Mouse (Mus musculus): ENCODE results near the gene Mif4gd. TPM values are rescaled to one million over a fixed set of nuclear protein-coding genes. Genes with fewer than 3 reads are reported as not detected.

The Mif4gd gene
- 14.2 and 17.7 TPM in 2 replicates for polyA plus RNA-seq (2014; fragmentation: Nextera tagmentation; extraction: Ambion mirVana)

GRCm38 (mm10) chr11:115612410-115613137 is at the start of gene Mif4gd:
Mif4gd (minus strand) TSS chr11:115612969.
- Histone ChIP-seq H3K36me3 (ENCODE audit: control insufficient read depth, insufficient read depth, low read length) (peaks cover 10% of the 10 kb centered on the region), H3K9me3 (ENCODE audit: control insufficient read depth, low read length) (no peaks in the 10 kb centered on the region), H3K4me3 (ENCODE audit: low read depth, low read length) (peak within 1 kb of the TSS; percentile 51), H3K4me2 (replicated peaks; ENCODE audit: low read depth, low read length) (peak within 1 kb of the TSS; percentile 91), H3K4me1 (replicated peaks; ENCODE audit: control insufficient read depth, insufficient read depth, low read length) (no peaks in the 10 kb centered on the region; the same call in 1 of the 2 replicates), H3K9ac (ENCODE audit: low read depth, low read length) (peak within 1 kb of the TSS; percentile 56), H3K27me3 (ENCODE audit: control insufficient read depth, insufficient read depth, low read length) (no peaks in the 10 kb centered on the region), H3K27ac (ENCODE audit: low read depth, low read length) (peak within 1 kb of the TSS; percentile 51; the same call in 1 of the 2 replicates)
- WGBS, result under 1% methylated on average over 50 of the region's 80 CpGs
- DNase-seq (ENCODE audit: low spot score), result peak; percentile 90
- peak; percentile 84 for ATAC-seq (ENCODE audit: low FRiP score)

- 93% methylated on average over 4 of the region's 4 CpGs for WGBS
- ATAC-seq (ENCODE audit: low FRiP score), result no peak
- Histone ChIP-seq H3K4me3 (ENCODE audit: low read depth, low read length) (no peak overlapping the region), H3K9ac (ENCODE audit: low read depth, low read length) (no peak overlapping the region), H3K4me2 (replicated peaks; ENCODE audit: low read depth, low read length) (no peak overlapping the region), H3K4me1 (replicated peaks; ENCODE audit: control insufficient read depth, insufficient read depth, low read length) (no peaks in the 10 kb centered on the region), H3K36me3 (ENCODE audit: control insufficient read depth, insufficient read depth, low read length) (no peaks in the 10 kb centered on the region), H3K27ac (ENCODE audit: low read depth, low read length) (no peak overlapping the region), H3K27me3 (ENCODE audit: control insufficient read depth, insufficient read depth, low read length) (no peaks in the 10 kb centered on the region), H3K9me3 (ENCODE audit: control insufficient read depth, low read length) (no peaks in the 10 kb centered on the region)
- no peak for DNase-seq (ENCODE audit: low spot score)
These were observed 47.6 kb upstream of the Mif4gd start for GRCm38 (mm10) chr11:115660376-115660775.

- WGBS, result 96% methylated on average over 6 of the region's 6 CpGs
- Histone ChIP-seq H3K36me3 (ENCODE audit: control insufficient read depth, insufficient read depth, low read length) (no peaks in the 10 kb centered on the region), H3K9ac (ENCODE audit: low read depth, low read length) (no peak overlapping the region), H3K4me3 (ENCODE audit: low read depth, low read length) (no peak overlapping the region), H3K27me3 (ENCODE audit: control insufficient read depth, insufficient read depth, low read length) (no peaks in the 10 kb centered on the region), H3K27ac (ENCODE audit: low read depth, low read length) (no peak overlapping the region), H3K4me1 (replicated peaks; ENCODE audit: control insufficient read depth, insufficient read depth, low read length) (no peaks in the 10 kb centered on the region), H3K4me2 (replicated peaks; ENCODE audit: low read depth, low read length) (no peak overlapping the region), H3K9me3 (ENCODE audit: control insufficient read depth, low read length) (no peaks in the 10 kb centered on the region)
- ATAC-seq (ENCODE audit: low FRiP score) (no peak), DNase-seq (ENCODE audit: low spot score) (no peak)
These were observed 45.8 kb upstream of the Mif4gd start for GRCm38 (mm10) chr11:115658521-115658920.

- Histone ChIP-seq H3K9ac (ENCODE audit: low read depth, low read length) (no peak overlapping the region), H3K27me3 (ENCODE audit: control insufficient read depth, insufficient read depth, low read length) (no peaks in the 10 kb centered on the region), H3K4me1 (replicated peaks; ENCODE audit: control insufficient read depth, insufficient read depth, low read length) (no peaks in the 10 kb centered on the region), H3K9me3 (ENCODE audit: control insufficient read depth, low read length) (no peaks in the 10 kb centered on the region), H3K4me3 (ENCODE audit: low read depth, low read length) (no peak overlapping the region), H3K27ac (ENCODE audit: low read depth, low read length) (no peak overlapping the region), H3K36me3 (ENCODE audit: control insufficient read depth, insufficient read depth, low read length) (no peaks in the 10 kb centered on the region), H3K4me2 (replicated peaks; ENCODE audit: low read depth, low read length) (no peak overlapping the region)
- WGBS, result 79% methylated on average over 2 of the region's 2 CpGs
- no peak for ATAC-seq (ENCODE audit: low FRiP score)
- no peak for DNase-seq (ENCODE audit: low spot score)
These were observed 41.4 kb upstream of the Mif4gd start for GRCm38 (mm10) chr11:115654128-115654527.

- WGBS, result 92% methylated on average over 3 of the region's 3 CpGs
These were observed 40.4 kb upstream of the Mif4gd start for GRCm38 (mm10) chr11:115653194-115653593.

DNA sequence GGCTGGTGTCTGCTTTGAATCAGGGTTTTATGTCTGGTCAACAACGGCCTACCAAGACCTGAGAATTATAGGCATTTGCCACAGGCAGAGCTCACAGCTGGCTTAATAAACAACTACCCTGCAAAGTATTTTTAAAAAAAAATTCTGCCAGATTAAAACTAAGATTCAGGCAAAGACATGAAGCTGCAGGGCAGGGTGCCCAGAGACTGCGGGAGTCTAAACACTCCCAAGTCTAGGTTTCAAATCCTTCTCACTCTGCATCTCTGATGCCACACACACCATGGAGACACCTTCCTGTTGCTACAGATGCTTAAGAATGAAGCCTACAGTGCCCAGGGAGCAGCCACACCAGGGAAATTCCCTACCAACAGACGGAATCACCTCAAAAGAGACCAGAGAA is 38.9 kb upstream of the Mif4gd start:
- Histone ChIP-seq H3K27me3 (ENCODE audit: control insufficient read depth, insufficient read depth, low read length) (no peaks in the 10 kb centered on the region), H3K4me1 (replicated peaks; ENCODE audit: control insufficient read depth, insufficient read depth, low read length) (no peaks in the 10 kb centered on the region), H3K4me2 (replicated peaks; ENCODE audit: low read depth, low read length) (no peak overlapping the region), H3K27ac (ENCODE audit: low read depth, low read length) (no peak overlapping the region), H3K4me3 (ENCODE audit: low read depth, low read length) (no peak overlapping the region), H3K9ac (ENCODE audit: low read depth, low read length) (no peak overlapping the region), H3K9me3 (ENCODE audit: control insufficient read depth, low read length) (no peaks in the 10 kb centered on the region), H3K36me3 (ENCODE audit: control insufficient read depth, insufficient read depth, low read length) (no peaks in the 10 kb centered on the region)
- ATAC-seq (ENCODE audit: low FRiP score) (no peak), DNase-seq (ENCODE audit: low spot score) (no peak)
- 93% methylated on average over 3 of the region's 3 CpGs for WGBS

More at GRCm38 (mm10) chr11:115653194-115653593, 40.4 kb upstream of the Mif4gd start:
- Histone ChIP-seq H3K4me3 (ENCODE audit: low read depth, low read length) (no peak overlapping the region), H3K9ac (ENCODE audit: low read depth, low read length) (no peak overlapping the region), H3K27ac (ENCODE audit: low read depth, low read length) (no peak overlapping the region), H3K36me3 (ENCODE audit: control insufficient read depth, insufficient read depth, low read length) (no peaks in the 10 kb centered on the region), H3K27me3 (ENCODE audit: control insufficient read depth, insufficient read depth, low read length) (no peaks in the 10 kb centered on the region), H3K9me3 (ENCODE audit: control insufficient read depth, low read length) (no peaks in the 10 kb centered on the region), H3K4me1 (replicated peaks; ENCODE audit: control insufficient read depth, insufficient read depth, low read length) (no peaks in the 10 kb centered on the region), H3K4me2 (replicated peaks; ENCODE audit: low read depth, low read length) (no peak overlapping the region)
- DNase-seq (ENCODE audit: low spot score) (no peak), ATAC-seq (ENCODE audit: low FRiP score) (no peak)

DNA sequence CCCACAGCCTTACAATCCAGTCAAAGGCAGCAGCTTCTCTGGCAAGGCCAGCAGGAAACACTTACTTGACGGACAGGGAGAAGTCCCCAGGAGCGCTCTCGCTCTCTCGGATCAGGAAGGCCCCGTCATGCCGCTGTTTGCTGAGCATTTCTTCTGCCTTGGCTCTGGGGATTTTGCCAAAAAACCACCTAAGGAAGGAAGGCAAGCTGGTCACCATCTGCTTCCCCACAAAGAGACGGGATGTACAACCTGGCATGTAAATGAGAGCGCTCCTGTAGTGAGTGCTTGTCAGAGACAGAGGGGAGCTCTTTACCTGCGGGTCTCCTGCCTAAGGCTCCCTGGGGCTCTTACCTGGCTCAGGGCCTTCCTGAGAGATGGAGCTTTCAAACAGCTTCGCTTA is 36.9 kb upstream of the Mif4gd start:
- 71% methylated on average over 10 of the region's 10 CpGs for WGBS
- DNase-seq (ENCODE audit: low spot score), result no peak
- no peak overlapping the region for H3K9ac ChIP-seq (ENCODE audit: low read depth, low read length)

GRCm38 (mm10) chr11:115647459-115647858 is 34.7 kb upstream of the Mif4gd start:
- 64% methylated on average over 6 of the region's 6 CpGs for WGBS
- H3K4me3 ChIP-seq (ENCODE audit: low read depth, low read length), result no peak overlapping the region
- H3K9ac ChIP-seq (ENCODE audit: low read depth, low read length), result no peak overlapping the region
- no peaks in the 10 kb centered on the region for H3K4me1 ChIP-seq (replicated peaks; ENCODE audit: control insufficient read depth, insufficient read depth, low read length)
- DNase-seq (ENCODE audit: low spot score), result peak; percentile 80
- no peaks in the 10 kb centered on the region for H3K27me3 ChIP-seq (ENCODE audit: control insufficient read depth, insufficient read depth, low read length)
- no peaks in the 10 kb centered on the region for H3K9me3 ChIP-seq (ENCODE audit: control insufficient read depth, low read length)
- no peaks in the 10 kb centered on the region for H3K36me3 ChIP-seq (ENCODE audit: control insufficient read depth, insufficient read depth, low read length)
- no peak for ATAC-seq (ENCODE audit: low FRiP score)
- no peak overlapping the region for H3K27ac ChIP-seq (ENCODE audit: low read depth, low read length)
- H3K4me2 ChIP-seq (replicated peaks; ENCODE audit: low read depth, low read length), result no peak overlapping the region

More for the DNA sequence above, 36.9 kb upstream of the Mif4gd start:
- Histone ChIP-seq H3K4me1 (replicated peaks; ENCODE audit: control insufficient read depth, insufficient read depth, low read length) (no peaks in the 10 kb centered on the region), H3K27me3 (ENCODE audit: control insufficient read depth, insufficient read depth, low read length) (no peaks in the 10 kb centered on the region), H3K4me2 (replicated peaks; ENCODE audit: low read depth, low read length) (no peak overlapping the region), H3K36me3 (ENCODE audit: control insufficient read depth, insufficient read depth, low read length) (no peaks in the 10 kb centered on the region), H3K27ac (ENCODE audit: low read depth, low read length) (no peak overlapping the region), H3K9me3 (ENCODE audit: control insufficient read depth, low read length) (no peaks in the 10 kb centered on the region), H3K4me3 (ENCODE audit: low read depth, low read length) (no peak overlapping the region)
- ATAC-seq (ENCODE audit: low FRiP score), result no peak

- H3K36me3 ChIP-seq (ENCODE audit: control insufficient read depth, insufficient read depth, low read length), result no peaks in the 10 kb centered on the region
- ATAC-seq (ENCODE audit: low FRiP score), result no peak
These were observed 33.7 kb upstream of the Mif4gd start for GRCm38 (mm10) chr11:115646439-115646838.

More at GRCm38 (mm10) chr11:115646439-115646838, 33.7 kb upstream of the Mif4gd start:
- H3K4me2 ChIP-seq (replicated peaks; ENCODE audit: low read depth, low read length), result no peak overlapping the region
- 96% methylated on average over 9 of the region's 9 CpGs for WGBS
- H3K4me1 ChIP-seq (replicated peaks; ENCODE audit: control insufficient read depth, insufficient read depth, low read length), result no peaks in the 10 kb centered on the region
- no peak for DNase-seq (ENCODE audit: low spot score)
- no peak overlapping the region for H3K4me3 ChIP-seq (ENCODE audit: low read depth, low read length)
- H3K9me3 ChIP-seq (ENCODE audit: control insufficient read depth, low read length), result no peaks in the 10 kb centered on the region
- H3K9ac ChIP-seq (ENCODE audit: low read depth, low read length), result no peak overlapping the region
- H3K27me3 ChIP-seq (ENCODE audit: control insufficient read depth, insufficient read depth, low read length), result no peaks in the 10 kb centered on the region
- H3K27ac ChIP-seq (ENCODE audit: low read depth, low read length), result no peak overlapping the region

Measured in hindbrain, embryonic 11.5 days (tissue).